Mouse (Mus musculus) thymus, adult 2 months (tissue): ENCODE data around the gene Smarcd2. TPM values are rescaled to one million over a fixed set of nuclear protein-coding genes. Genes with fewer than 3 reads are reported as not detected.

ENCODE experiments used
- DNase-seq: peaks from one replicate; pipeline ENCODE4 v3.0.0; 2021
- H3K27ac ChIP-seq: fragments of 200-500 bp; 2 replicates; pipeline ENCODE4 v1.5.1; 2012; ENCODE audit warnings: low read length, control low read depth; ENCODE audit not compliant: control insufficient read depth, insufficient read depth
- H3K27me3 ChIP-seq: fragments of 200-500 bp; 2 replicates; pipeline ENCODE4 v1.6.1; 2012; ENCODE audit warnings: mild to moderate bottlenecking, low read length, moderate library complexity, mixed read lengths; ENCODE audit not compliant: control insufficient read depth, insufficient read depth
- H3K36me3 ChIP-seq: fragments of 200-500 bp; 2 replicates; pipeline ENCODE4 v1.6.1; 2012; ENCODE audit warnings: mild to moderate bottlenecking, low read length, moderate library complexity; ENCODE audit not compliant: control insufficient read depth, insufficient read depth
- H3K4me1 ChIP-seq: fragments of 200-500 bp; replicated peaks from 2 replicates; pipeline ENCODE4 v1.6.1; 2012; ENCODE audit warnings: low read length; ENCODE audit not compliant: control insufficient read depth, insufficient read depth
- H3K4me3 ChIP-seq: fragments of 200-500 bp; 2 replicates; pipeline ENCODE4 v1.5.1; 2012; ENCODE audit warnings: mild to moderate bottlenecking, low read length, control low read depth, moderate library complexity; ENCODE audit not compliant: control insufficient read depth, insufficient read depth
- CTCF ChIP-seq: fragments of 200-500 bp; IDR thresholded peaks from 2 replicates; pipeline ENCODE4 v1.5.1; 2012; ENCODE audit warnings: mild to moderate bottlenecking, control low read depth, low read length, moderate library complexity, borderline replicate concordance; ENCODE audit not compliant: control insufficient read depth, poor library complexity, insufficient read depth; ENCODE audit errors: extremely low read depth
- POLR2A ChIP-seq: fragments of 200-500 bp; IDR thresholded peaks from 2 replicates; pipeline ENCODE4 v1.6.1; 2012; ENCODE audit warnings: mild to moderate bottlenecking, low read length, control low read depth, moderate library complexity; ENCODE audit not compliant: control insufficient read depth, poor library complexity, insufficient read depth; ENCODE audit errors: extremely low read depth
- WGBS: fragments of 180-500 bp; shearing (Covaris S2); methylation state at CpG from one replicate; pipeline ENCODE4 v1.1.7; 2018; 5-methylcytosine and 5-hydroxymethylcytosine counted together
- polyA plus RNA-seq: library from polyadenylated mRNA; depleted of rRNA; stranded (reverse); fragments of >200 nt; gene quantifications from 2 replicates; pipeline ENCODE4 v1.2.3, GENCODE M21; 2012

Gene Smarcd2
- polyA plus RNA-seq, 1 experiment, result 570 TPM

DNA sequence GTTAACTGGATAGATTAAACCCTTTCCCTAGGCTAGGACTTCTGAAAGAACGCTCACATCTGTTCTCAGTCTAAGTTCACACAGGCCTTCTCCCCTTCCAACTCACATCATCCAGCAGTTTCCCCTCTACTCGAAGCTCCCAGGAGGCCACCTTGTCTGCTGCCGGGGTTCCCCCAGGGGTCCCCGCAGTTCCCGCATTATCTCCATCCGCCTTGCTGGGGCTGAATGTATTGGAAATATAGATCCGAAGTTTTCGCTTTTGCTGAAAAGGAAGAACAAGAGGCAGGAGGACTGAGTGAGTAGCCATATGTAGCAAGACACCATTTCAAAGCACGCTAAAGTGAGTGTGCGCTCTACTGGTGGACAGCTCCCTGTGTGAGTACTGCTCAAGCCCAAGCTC lies 6.3 kb downstream of the Smarcd2 start:
- H3K4me1 ChIP-seq, result peaks cover 33% of the 10 kb centered on the region
- no peak overlapping the region for H3K27ac ChIP-seq
- no peak for DNase-seq
- TF ChIP-seq POLR2A, result no peak
- H3K27me3 ChIP-seq, result no peaks in the 10 kb centered on the region
- H3K36me3 ChIP-seq, result peaks cover 65% of the 10 kb centered on the region
- H3K4me3 ChIP-seq, result no peak overlapping the region
- WGBS, result 94% methylated on average over 10 of the region's 10 CpGs

DNA sequence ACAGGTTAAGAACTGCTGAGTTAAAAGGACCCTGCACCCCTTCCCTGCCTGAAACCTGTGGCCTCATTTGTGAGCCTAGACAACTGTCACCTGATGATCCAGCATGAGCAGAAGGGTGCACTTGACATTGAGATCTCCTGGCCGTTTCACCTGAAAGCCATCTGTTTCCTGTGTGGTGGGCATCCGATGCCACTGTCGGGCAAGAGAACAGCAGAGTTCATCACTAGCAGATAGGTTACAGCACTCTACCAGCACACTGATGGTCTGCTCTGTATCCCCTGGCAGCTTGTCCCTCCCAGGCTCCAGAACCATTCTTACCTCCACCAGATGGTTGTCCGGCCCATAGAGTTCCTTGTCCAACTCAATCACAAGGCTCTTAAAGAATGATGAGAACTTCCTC lies 7.2 kb downstream of the Smarcd2 start:
- H3K36me3 ChIP-seq, result peaks cover 74% of the 10 kb centered on the region
- TF ChIP-seq CTCF (no peak), POLR2A (no peak)
- H3K4me1 ChIP-seq, result peaks cover 27% of the 10 kb centered on the region
- H3K4me3 ChIP-seq, result no peak overlapping the region
- no peak for DNase-seq
- 31% methylated on average over 4 of the region's 4 CpGs for WGBS
- H3K27me3 ChIP-seq, result no peaks in the 10 kb centered on the region
- H3K27ac ChIP-seq, result no peak overlapping the region

DNA sequence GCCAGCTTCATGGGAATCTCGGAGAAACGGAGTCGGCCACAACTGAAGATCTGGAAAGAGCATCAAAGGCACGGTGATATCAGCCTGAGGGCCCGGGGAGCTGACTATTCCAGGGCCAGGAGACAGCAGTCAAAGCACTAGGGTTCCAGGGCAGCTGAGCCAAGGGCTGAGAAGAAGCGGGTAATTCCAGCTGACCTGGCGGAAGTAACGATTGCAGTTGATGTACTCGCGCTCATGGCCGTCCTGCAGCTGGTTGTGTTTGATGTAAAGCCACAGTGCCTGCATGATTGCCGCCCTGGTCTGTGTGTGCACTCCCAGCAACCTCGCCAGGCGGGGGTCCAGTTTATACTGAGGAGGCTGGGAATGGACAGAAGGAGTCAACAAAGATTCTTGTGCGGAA lies 7.8 kb downstream of the Smarcd2 start:
- Histone ChIP-seq H3K27me3 (no peaks in the 10 kb centered on the region), H3K36me3 (peaks cover 74% of the 10 kb centered on the region), H3K4me3 (no peak overlapping the region), H3K27ac (no peak overlapping the region), H3K4me1 (peaks cover 21% of the 10 kb centered on the region)
- TF ChIP-seq CTCF, result no peak
- TF ChIP-seq POLR2A, result no peak
- WGBS, result 98% methylated on average over 15 of the region's 15 CpGs
- DNase-seq, result no peak

DNA sequence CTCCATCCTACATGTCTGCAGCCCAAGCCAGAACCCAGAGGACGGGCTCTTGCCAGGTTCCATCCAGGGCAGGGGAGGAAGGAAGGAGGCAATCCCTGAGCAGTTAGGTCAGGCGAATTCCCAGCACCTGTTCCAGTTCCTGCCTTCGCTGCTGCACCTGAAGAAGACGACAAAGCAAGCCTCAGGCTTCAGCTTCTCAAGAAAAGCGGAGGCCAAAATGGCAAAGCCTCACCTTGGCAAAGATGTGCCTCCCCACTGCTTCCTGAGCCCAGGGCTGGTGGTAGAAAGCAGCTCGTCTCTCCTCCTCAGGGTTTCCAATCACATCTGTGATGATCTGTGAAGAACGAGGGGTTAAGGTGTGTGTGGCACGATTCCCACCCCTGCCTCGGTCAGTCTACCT lies 8.8 kb downstream of the Smarcd2 start:
- Histone ChIP-seq H3K4me1 (peaks cover 18% of the 10 kb centered on the region), H3K27me3 (no peaks in the 10 kb centered on the region), H3K4me3 (no peak overlapping the region), H3K36me3 (peaks cover 74% of the 10 kb centered on the region), H3K27ac (no peak overlapping the region)
- TF ChIP-seq POLR2A, result no peak
- TF ChIP-seq CTCF, result no peak
- WGBS, result 90% methylated on average over 9 of the region's 9 CpGs
- no peak for DNase-seq

DNA sequence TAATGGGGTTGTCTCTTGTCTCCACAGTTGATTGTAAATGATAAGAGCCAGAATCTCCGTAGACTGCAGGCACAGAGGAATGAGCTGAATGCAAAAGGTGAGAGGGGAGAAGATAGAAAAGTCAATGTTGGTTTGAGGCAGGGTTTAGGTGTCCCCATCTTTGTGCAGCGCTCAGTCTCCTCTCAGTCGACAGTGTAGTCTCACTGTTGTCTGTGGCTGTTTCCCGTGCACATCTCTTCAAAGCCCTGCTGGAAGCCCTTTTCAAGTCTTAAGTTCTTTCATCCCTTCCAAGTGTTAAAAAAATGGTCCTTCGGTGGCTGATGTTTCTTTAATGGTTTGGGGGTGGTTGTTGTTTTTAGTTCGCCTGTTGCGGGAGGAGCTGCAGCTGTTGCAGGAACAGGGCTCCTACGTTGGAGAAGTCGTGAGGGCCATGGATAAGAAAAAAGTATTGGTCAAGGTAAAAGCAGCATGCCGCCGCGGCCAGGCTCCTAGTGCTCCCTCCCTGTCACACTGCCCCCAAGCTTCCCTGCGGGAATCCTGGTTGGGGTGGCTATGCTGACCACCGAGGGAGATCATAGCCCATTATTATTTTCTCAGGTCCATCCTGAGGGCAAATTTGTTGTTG lies 11.8 kb downstream of the Smarcd2 start:
- no peak overlapping the region for H3K4me3 ChIP-seq
- 90% methylated on average over 14 of the region's 14 CpGs for WGBS
- no peak overlapping the region for H3K27ac ChIP-seq
- peaks cover 2% of the 10 kb centered on the region; the same call in 1 of the 2 replicates for H3K4me1 ChIP-seq
- TF ChIP-seq POLR2A (no peak), CTCF (no peak)
- no peaks in the 10 kb centered on the region for H3K27me3 ChIP-seq
- no peak for DNase-seq
- H3K36me3 ChIP-seq, result peaks cover 54% of the 10 kb centered on the region

DNA sequence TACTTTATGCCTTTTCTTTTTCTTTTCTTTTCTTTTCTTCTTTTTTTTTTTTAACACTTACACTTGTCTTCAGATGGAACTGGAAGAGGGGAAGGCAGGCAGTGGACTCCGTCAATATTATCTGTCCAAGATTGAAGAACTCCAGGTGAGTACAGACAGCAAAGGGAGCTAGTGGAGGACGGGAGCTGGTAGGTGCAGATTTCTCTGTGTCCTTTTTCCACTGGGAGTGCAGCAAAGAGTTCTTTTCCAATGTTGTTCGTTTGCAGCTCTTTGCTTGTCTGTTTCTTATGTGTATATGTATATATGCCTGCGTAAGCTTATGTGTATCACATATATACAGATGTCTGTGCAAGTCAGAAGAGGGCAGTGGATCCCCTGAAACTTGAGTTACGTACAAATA lies 16.0 kb downstream of the Smarcd2 start:
- no peaks in the 10 kb centered on the region for H3K27me3 ChIP-seq
- peaks cover 9% of the 10 kb centered on the region for H3K4me1 ChIP-seq
- DNase-seq, result no peak
- no peak overlapping the region for H3K27ac ChIP-seq
- no peak overlapping the region for H3K4me3 ChIP-seq
- peaks cover 24% of the 10 kb centered on the region for H3K36me3 ChIP-seq
- TF ChIP-seq POLR2A (no peak), CTCF (no peak)
- 84% methylated on average over 5 of the region's 5 CpGs for WGBS
